Mouse (Mus musculus): ENCODE data around the gene Mme. TPM values are rescaled to one million over a fixed set of nuclear protein-coding genes. Genes with fewer than 3 reads are reported as not detected.

Gene Mme
- polyA plus RNA-seq, 1 experiment from 2014 or later: 1.0 TPM

GRCm38 (mm10) chr3:63390774-63391173, 149.4 kb downstream of the Mme start:
- no peak for DNase-seq (ENCODE audit: low spot score)
- Histone ChIP-seq H3K4me1 (replicated peaks; ENCODE audit: control insufficient read depth, insufficient read depth, low read length) (no peaks in the 10 kb centered on the region), H3K27me3 (replicated peaks; ENCODE audit: control insufficient read depth, insufficient read depth, low read length) (no peaks in the 10 kb centered on the region), H3K4me2 (no peak overlapping the region), H3K9ac (ENCODE audit: low read depth, low read length) (no peak overlapping the region), H3K27ac (ENCODE audit: low read depth, low read length) (no peak overlapping the region), H3K4me3 (ENCODE audit: low read depth, low read length) (no peak overlapping the region), H3K36me3 (ENCODE audit: control insufficient read depth, insufficient read depth, low read length) (no peaks in the 10 kb centered on the region), H3K9me3 (ENCODE audit: control insufficient read depth, low read length) (no peaks in the 10 kb centered on the region)
- no peak for ATAC-seq (replicated peaks; ENCODE audit: low FRiP score)
- 74% methylated on average over 2 of the region's 2 CpGs for WGBS

GRCm38 (mm10) chr3:63391348-63391747, 150.0 kb downstream of the Mme start:
- Histone ChIP-seq H3K36me3 (ENCODE audit: control insufficient read depth, insufficient read depth, low read length) (no peaks in the 10 kb centered on the region), H3K9me3 (ENCODE audit: control insufficient read depth, low read length) (no peaks in the 10 kb centered on the region), H3K4me2 (no peak overlapping the region), H3K9ac (ENCODE audit: low read depth, low read length) (no peak overlapping the region), H3K4me3 (ENCODE audit: low read depth, low read length) (no peak overlapping the region), H3K27ac (ENCODE audit: low read depth, low read length) (no peak overlapping the region), H3K4me1 (replicated peaks; ENCODE audit: control insufficient read depth, insufficient read depth, low read length) (no peaks in the 10 kb centered on the region), H3K27me3 (replicated peaks; ENCODE audit: control insufficient read depth, insufficient read depth, low read length) (no peaks in the 10 kb centered on the region)
- ATAC-seq (replicated peaks; ENCODE audit: low FRiP score): no peak
- no peak for DNase-seq (ENCODE audit: low spot score)
- 66% methylated on average over 2 of the region's 2 CpGs for WGBS

DNA sequence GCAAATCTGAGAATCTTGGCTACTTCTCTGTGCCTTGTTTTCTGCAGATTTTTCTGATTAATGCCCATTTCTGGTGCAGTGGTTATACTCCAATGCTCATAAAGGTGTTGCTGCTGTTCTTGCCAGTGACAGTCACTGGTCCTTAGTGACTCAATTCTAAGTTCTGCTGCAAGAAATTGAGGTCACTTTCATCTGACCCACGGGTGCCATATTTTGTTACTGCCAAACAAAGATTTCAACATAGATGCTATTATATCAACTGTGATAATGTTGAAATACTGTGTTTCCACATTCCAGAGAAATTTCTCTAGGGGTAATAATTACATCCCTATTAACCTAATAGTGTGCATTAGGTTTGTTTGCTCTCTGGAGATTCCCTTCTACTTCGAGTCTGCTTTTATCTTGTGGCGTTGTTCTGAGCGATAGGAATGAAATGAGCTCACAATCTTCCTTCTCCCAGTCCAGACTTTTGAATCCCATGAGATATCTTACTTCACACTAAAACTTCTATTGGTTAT, 153.1 kb downstream of the Mme start:
- Histone ChIP-seq H3K9ac (ENCODE audit: low read depth, low read length) (no peak overlapping the region), H3K9me3 (ENCODE audit: control insufficient read depth, low read length) (no peaks in the 10 kb centered on the region), H3K27ac (ENCODE audit: low read depth, low read length) (no peak overlapping the region), H3K4me3 (ENCODE audit: low read depth, low read length) (no peak overlapping the region), H3K36me3 (ENCODE audit: control insufficient read depth, insufficient read depth, low read length) (no peaks in the 10 kb centered on the region), H3K4me1 (replicated peaks; ENCODE audit: control insufficient read depth, insufficient read depth, low read length) (no peaks in the 10 kb centered on the region), H3K27me3 (replicated peaks; ENCODE audit: control insufficient read depth, insufficient read depth, low read length) (no peaks in the 10 kb centered on the region), H3K4me2 (no peak overlapping the region)
- ATAC-seq (replicated peaks; ENCODE audit: low FRiP score) (no peak), DNase-seq (ENCODE audit: low spot score) (no peak)
- WGBS: 86% methylated on average over 4 of the region's 4 CpGs

DNA sequence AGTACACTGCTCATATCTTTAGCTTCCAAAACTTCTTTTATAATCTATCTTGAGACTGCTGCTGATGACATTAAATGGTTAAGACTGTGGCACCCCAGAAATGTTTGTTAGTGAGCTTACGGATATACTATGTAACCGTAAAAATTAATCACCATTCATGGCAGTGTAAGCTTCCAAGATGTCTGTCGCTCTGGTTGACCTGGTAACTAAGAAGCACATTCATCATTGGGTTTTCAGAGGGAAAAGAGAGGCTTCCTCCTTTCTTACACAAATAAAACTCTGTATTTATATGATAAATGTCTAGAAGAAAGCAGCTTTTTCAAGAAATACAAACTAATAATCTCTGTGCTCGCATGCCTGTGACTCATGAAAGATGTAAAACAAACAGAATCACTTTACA, 156.8 kb downstream of the Mme start:
- DNase-seq (ENCODE audit: low spot score) (no peak), ATAC-seq (replicated peaks; ENCODE audit: low FRiP score) (no peak)
- no peaks in the 10 kb centered on the region for H3K36me3 ChIP-seq (ENCODE audit: control insufficient read depth, insufficient read depth, low read length)
- WGBS: 77% methylated on average over 4 of the region's 4 CpGs
- no peak overlapping the region for H3K4me2 ChIP-seq
- no peak overlapping the region for H3K4me3 ChIP-seq (ENCODE audit: low read depth, low read length)
- H3K9me3 ChIP-seq (ENCODE audit: control insufficient read depth, low read length): no peaks in the 10 kb centered on the region
- H3K9ac ChIP-seq (ENCODE audit: low read depth, low read length): no peak overlapping the region
- H3K4me1 ChIP-seq (replicated peaks; ENCODE audit: control insufficient read depth, insufficient read depth, low read length): no peaks in the 10 kb centered on the region
- no peaks in the 10 kb centered on the region for H3K27me3 ChIP-seq (replicated peaks; ENCODE audit: control insufficient read depth, insufficient read depth, low read length)
- no peak overlapping the region for H3K27ac ChIP-seq (ENCODE audit: low read depth, low read length)

- no peak overlapping the region for H3K4me3 ChIP-seq (ENCODE audit: low read depth, low read length)
- no peaks in the 10 kb centered on the region for H3K27me3 ChIP-seq (replicated peaks; ENCODE audit: control insufficient read depth, insufficient read depth, low read length)
- H3K27ac ChIP-seq (ENCODE audit: low read depth, low read length): no peak overlapping the region
- DNase-seq (ENCODE audit: low spot score) (no peak), ATAC-seq (replicated peaks; ENCODE audit: low FRiP score) (no peak)
- H3K36me3 ChIP-seq (ENCODE audit: control insufficient read depth, insufficient read depth, low read length): no peaks in the 10 kb centered on the region
- H3K9me3 ChIP-seq (ENCODE audit: control insufficient read depth, low read length): no peaks in the 10 kb centered on the region
- H3K9ac ChIP-seq (ENCODE audit: low read depth, low read length): no peak overlapping the region
- no peaks in the 10 kb centered on the region for H3K4me1 ChIP-seq (replicated peaks; ENCODE audit: control insufficient read depth, insufficient read depth, low read length)
- H3K4me2 ChIP-seq: no peak overlapping the region
- 78% methylated on average over 3 of the region's 3 CpGs for WGBS
These were observed 165.1 kb downstream of the Mme start for GRCm38 (mm10) chr3:63406438-63406837.

DNA sequence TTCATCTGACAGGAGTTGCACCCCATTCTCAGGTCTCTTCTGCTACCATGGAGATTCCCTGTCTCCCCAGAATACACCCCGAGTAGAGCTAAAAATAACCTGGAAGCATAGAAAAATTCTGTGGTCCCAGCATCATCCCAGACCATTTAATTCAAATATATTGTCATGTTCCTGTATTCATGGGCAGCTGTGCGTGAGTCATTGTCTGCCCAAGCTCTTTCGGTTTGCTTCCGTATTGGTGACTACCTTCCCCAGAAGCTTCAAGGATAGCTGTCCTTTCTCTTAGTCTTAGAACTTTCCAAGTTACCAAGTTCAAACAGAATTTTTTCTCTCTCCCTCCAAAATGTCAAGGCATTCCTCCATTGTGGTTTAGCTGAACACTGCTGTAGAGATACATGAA, 169.7 kb downstream of the Mme start:
- Histone ChIP-seq H3K27ac (ENCODE audit: low read depth, low read length) (no peak overlapping the region), H3K27me3 (replicated peaks; ENCODE audit: control insufficient read depth, insufficient read depth, low read length) (no peaks in the 10 kb centered on the region), H3K9me3 (ENCODE audit: control insufficient read depth, low read length) (no peaks in the 10 kb centered on the region), H3K4me3 (ENCODE audit: low read depth, low read length) (no peak overlapping the region), H3K4me2 (no peak overlapping the region), H3K36me3 (ENCODE audit: control insufficient read depth, insufficient read depth, low read length) (no peaks in the 10 kb centered on the region), H3K9ac (ENCODE audit: low read depth, low read length) (no peak overlapping the region), H3K4me1 (replicated peaks; ENCODE audit: control insufficient read depth, insufficient read depth, low read length) (no peaks in the 10 kb centered on the region)
- WGBS: 89% methylated on average over 4 of the region's 4 CpGs
- ATAC-seq (replicated peaks; ENCODE audit: low FRiP score): no peak
- DNase-seq (ENCODE audit: low spot score): no peak

DNA sequence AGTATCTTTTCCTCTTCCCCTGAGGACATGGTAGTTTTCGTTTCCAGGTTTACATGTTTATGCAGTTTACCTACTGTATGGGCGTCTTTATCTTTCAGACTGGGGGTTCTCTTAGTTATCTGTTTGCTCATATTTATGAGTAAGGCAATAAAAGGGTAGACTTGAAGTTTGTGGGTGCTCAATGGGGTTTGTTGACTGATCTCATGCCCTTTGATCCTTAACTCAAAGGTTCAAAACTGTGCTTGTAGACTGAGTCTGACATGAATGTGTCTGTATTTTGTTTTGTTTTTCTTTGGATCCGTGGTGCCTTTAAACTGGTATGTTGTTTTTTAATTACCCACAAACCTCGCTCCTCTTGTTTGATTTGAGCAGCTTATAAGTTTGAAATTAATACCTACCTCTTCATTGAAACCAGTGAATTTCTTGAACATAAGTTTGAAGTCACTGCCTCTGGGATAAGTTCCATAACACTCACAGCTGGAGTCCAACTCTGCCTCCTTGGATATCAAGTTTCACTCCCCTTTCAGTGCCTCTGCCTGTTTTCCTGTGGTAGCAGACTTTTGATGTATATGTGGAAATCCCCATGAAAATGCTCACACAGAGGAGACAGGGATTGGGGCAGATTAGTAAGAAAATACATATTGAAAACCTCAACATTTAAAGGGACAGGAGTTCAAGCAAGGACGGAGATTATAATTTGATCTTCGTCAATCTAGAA, 171.0 kb downstream of the Mme start:
- Histone ChIP-seq H3K4me1 (replicated peaks; ENCODE audit: control insufficient read depth, insufficient read depth, low read length) (no peaks in the 10 kb centered on the region), H3K4me3 (ENCODE audit: low read depth, low read length) (no peak overlapping the region), H3K9ac (ENCODE audit: low read depth, low read length) (no peak overlapping the region), H3K4me2 (no peak overlapping the region), H3K9me3 (ENCODE audit: control insufficient read depth, low read length) (no peaks in the 10 kb centered on the region), H3K27me3 (replicated peaks; ENCODE audit: control insufficient read depth, insufficient read depth, low read length) (no peaks in the 10 kb centered on the region), H3K27ac (ENCODE audit: low read depth, low read length) (no peak overlapping the region), H3K36me3 (ENCODE audit: control insufficient read depth, insufficient read depth, low read length) (no peaks in the 10 kb centered on the region)
- 70% methylated on average over 6 of the region's 6 CpGs for WGBS
- no peak for DNase-seq (ENCODE audit: low spot score)
- no peak for ATAC-seq (replicated peaks; ENCODE audit: low FRiP score)

GRCm38 (mm10) chr3:63413046-63413911, 171.9 kb downstream of the Mme start:
- Histone ChIP-seq H3K4me2 (no peak overlapping the region), H3K36me3 (ENCODE audit: control insufficient read depth, insufficient read depth, low read length) (no peaks in the 10 kb centered on the region), H3K4me1 (replicated peaks; ENCODE audit: control insufficient read depth, insufficient read depth, low read length) (no peaks in the 10 kb centered on the region), H3K27ac (ENCODE audit: low read depth, low read length) (no peak overlapping the region), H3K27me3 (replicated peaks; ENCODE audit: control insufficient read depth, insufficient read depth, low read length) (no peaks in the 10 kb centered on the region), H3K9ac (ENCODE audit: low read depth, low read length) (no peak overlapping the region), H3K4me3 (ENCODE audit: low read depth, low read length) (no peak overlapping the region), H3K9me3 (ENCODE audit: control insufficient read depth, low read length) (no peaks in the 10 kb centered on the region)
- no peak for DNase-seq (ENCODE audit: low spot score)
- WGBS: 71% methylated on average over 6 of the region's 6 CpGs
- no peak for ATAC-seq (replicated peaks; ENCODE audit: low FRiP score)

All from liver, embryonic 11.5 days (tissue).